ENCODE assay signal across 13 mouse cellular contexts in genomic region chr6:144116646-144117045, GRCm38 (mm10).
"Had no signal": no experiment of that assay in that cellular context is flagged by ENCODE, and none has a peak within 500 bp of the region (broad histone marks: within the 10 kb centered on the region; RNA-seq: fewer than 3 reads in every experiment).

No protein-coding gene starts in this region.

- H3K4me2 ChIP-seq: midbrain, embryonic 11.5 days had no signal

- H3K9me3 ChIP-seq: megakaryocyte, embryonic 14.5 days had no signal

- H3K4me3 ChIP-seq: left cerebral cortex, adult 2 months; megakaryocyte, embryonic 14.5 days had no signal

- H3K27ac ChIP-seq: left cerebral cortex, adult 2 months; liver, embryonic 14.5 days had no signal

- H3K9ac ChIP-seq: liver, embryonic 14.5 days; liver, postnatal 0 days had no signal

- H3K4me1 ChIP-seq: megakaryocyte, embryonic 14.5 days had no signal

- DNase-seq: kidney, adult 9 months; kidney, postnatal 25 days; layer of hippocampus, postnatal 36 days; liver, postnatal 0 days; lung, postnatal 36 days; midbrain, embryonic 14.5 days; thymus, adult 18-20 months; thymus, postnatal 14 days; thymus, postnatal 4 days had no signal

- ATAC-seq: liver, postnatal 0 days had no signal
